Mouse (Mus musculus) layer of hippocampus, postnatal 36 days (tissue): ENCODE measurements around the gene Vmac. TPM values are rescaled to one million over a fixed set of nuclear protein-coding genes. Genes with fewer than 3 reads are reported as not detected.
A peak's percentile ranks its signal among the peaks of the same experiment; 100 is the strongest.

Experiments
- DNase-seq, 2 experiments: peaks; one replicate each; pipeline ENCODE4 v3.0.0; 2022
- total RNA-seq, 2 experiments: library from RNA; stranded (reverse); gene quantifications; 2 replicates each; pipeline ENCODE4 v1.2.3; 2021

The Vmac gene
- total RNA-seq, 2 experiments from 2014 or later: 10.4 to 14.2 TPM

DNA sequence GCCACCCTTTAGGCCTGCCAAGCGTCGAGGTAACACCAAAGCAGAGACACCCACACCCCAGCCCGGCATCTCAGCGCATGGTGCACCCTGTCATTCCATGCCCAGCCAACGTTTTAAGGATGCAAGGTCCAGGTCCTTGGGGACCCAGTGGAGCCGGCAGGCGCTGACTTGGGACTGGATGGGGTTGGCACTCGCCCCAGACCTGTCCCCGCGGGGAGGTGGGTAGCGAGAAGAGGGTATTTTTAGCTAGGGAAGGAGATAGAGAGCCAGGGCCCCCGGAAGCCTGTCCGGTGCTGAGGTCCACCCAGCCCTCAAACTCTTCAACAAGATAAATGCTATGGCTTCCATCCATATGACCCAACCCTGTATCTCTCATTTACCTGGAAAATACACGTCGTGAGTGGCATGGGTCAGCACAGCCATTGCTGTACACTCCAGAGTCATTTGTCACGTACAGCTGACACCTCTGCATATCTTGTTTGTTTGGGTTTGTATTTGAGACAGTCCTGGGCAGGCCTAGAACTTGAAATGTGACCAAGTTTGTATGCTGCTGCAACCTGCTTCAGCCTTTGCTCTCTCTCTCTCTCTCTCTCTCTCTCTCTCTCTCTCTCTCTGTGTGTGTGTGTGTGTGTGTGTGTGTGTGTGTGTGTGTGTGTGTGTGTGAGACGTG is 22.4 kb upstream of the Vmac start:
- no peak for DNase-seq

DNA sequence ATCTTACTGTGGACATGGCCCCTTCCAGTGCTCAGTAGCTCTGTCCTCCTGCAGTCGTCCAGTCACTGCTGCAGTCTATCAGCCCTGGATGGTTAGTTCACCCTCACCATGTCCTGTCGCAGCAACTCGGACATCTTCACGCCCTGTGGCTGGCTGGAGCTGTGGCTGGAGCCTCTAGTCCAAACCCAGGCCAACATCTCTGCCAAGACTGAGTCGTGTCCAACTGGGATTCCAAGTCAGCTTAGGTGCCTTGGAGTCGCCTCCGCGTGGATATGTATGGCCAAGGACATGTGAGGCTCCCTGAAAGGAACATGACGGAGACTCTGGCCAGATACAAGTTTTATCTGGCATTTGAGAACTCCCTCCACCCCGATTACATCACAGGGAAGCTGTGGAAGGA is 20.4 kb upstream of the Vmac start:
- DNase-seq: no peak

DNA sequence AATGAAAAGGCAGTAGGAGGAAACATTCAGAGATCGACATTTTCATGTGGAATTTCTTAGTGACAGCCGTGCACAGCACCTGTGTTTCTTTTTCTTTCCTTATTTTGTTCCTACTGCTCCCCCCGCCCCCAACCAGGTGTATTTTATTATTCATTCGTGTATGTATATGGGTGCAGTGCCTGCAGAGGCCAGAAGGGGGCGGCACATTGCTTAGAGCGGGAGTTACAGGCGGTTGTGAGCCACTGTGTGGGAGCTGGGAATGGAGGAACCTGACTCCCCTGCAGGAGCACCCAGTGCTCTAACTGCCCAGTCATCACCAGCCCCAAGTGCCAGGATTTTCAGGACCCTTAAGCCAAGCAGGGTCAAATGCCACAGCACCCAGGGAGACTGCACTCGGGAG is 18.7 kb upstream of the Vmac start:
- DNase-seq: no peak

DNA sequence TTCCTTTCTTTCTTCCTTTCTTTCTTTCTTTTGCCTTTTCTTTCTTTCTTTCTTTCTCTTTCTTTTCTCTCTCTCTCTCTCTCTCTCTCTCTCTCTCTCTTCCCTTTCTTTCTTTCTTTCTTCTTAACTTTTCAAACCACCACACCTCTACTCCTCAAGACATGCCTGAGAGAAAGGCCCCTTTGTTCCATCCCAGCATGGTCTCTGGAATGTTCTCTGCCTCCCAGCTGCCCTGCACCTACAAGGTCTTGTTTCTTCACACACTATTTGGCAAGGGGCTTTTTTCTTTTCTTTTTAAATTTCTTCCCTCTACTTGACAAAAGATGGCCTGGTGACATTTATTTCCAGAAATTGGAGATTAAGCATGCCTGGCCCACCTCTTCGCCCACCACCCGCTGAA is 11.8 kb upstream of the Vmac start:
- DNase-seq: no peak

DNA sequence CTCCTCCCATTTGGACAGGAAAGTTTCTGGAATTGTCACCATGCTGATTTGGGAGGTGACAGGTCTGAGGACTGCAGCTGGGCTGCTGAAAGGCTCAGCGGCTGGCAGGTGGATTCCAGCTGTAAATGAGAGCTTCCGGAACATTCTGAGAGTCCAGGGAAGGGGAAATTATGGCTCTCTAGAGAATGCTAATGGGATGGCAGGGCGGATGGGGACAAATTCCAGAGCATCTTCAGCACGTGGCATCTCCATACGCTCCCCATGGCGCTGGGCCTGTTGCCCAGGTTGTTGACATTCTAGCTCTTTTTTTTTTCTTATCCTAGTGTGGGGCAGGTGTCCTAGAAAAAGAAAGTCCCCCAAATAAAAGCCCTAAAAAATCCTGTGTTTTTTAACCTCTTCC is 11.3 kb upstream of the Vmac start:
- DNase-seq: no peak

DNA sequence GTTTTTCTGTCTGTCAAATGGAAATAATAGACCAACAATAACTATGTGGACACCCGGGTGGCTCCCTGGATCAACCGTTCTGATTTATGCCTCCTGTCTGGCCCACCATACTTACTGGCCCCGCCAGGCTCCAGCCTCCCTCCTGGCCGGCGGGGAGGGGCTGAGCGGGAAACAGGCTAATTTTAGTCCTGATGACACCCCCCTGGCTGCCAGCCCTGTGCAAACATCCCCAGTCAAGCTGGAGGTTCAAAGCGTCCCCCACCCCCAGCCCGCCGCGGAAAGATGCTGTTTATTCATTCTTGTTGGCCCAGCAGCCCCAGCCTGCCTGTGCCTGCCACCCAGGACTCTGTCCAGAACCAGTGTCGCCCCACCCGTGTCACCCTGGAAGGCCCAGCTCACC is 10.3 kb upstream of the Vmac start:
- DNase-seq: no peak

DNA sequence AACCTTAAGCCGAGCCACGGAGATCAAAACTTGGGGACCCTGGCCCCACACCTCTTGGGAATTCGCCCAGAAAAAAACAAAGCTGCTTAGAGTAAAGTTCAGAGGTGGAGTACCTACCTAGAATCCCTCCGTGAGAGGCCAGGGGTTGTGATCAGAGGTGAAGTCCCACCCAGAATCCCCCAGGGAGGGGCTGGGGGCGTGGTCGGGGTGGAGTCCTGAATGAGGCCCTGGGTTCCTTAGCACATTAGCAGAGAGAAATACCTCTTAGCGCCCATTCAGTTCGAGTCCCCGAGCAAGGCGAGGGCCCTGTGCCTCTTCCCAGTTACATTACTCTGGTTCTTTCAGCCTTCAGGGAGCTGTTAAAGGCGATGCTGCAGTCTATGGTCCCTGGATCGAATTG is 9.8 kb upstream of the Vmac start:
- no peak for DNase-seq

DNA sequence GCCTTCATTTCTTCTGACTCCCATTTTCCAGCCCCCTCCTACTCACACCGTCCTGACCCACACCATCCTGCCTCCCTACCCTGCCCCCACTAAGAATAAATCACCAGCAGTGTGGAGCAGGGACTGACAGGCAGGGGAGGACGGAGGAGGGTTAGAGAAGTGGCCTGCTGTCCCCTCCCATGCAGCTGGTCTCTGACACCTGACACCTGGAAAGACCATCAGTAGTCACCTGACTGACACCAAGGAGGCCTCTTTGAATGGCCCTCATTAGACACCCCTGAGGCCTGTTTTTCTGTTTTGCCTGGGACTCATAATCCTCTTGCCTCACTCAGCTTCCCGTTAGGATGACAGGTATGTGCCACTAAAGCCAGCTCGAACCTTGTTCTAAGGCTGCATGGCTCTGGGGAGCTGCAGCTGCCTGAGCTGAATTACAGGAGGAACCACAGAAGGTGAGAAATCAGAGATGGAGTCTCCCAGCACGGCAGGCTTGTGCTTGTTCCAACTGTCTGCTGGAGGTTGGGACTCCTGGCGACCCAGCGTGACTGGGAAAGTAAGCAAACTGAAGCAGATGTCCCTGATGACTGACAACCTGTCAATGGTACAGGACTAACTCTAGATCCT is 9.3 kb upstream of the Vmac start:
- no peak for DNase-seq

DNA sequence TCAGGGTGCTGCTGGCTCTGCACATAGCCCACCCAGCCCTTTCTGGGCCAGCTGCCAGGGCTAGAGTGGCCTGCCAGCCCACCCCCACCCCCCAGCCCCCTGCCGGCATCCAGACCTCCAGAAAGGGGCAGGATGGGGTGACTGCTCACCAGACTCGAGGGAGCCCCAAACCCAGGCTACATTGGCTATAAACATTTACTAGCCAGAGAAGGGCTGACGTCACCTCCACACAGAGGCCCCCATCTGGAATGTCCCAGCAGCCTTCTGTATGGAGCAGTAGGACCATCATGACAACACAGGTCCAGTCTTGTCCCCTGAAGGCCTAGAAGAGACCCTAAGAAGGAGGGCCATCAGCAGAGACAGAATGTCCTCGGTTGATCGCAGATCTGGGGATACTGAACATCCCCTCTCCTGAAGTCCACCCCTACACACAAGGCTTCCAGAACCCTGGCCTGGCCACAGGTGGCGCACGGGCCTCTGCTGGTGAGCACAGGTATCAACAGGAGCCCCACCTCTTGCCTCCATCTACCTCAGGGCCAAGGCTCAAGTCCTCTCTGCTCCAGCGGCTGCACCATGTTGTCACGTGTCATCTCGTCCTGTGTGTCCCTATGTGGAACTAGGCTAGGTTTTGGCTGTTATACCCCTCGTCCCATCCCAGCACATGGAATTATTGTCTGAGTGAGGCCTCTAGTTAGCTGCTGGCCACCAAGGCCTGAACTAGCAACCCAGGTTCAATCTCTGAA is 5.8 kb upstream of the Vmac start:
- no peak for DNase-seq

DNA sequence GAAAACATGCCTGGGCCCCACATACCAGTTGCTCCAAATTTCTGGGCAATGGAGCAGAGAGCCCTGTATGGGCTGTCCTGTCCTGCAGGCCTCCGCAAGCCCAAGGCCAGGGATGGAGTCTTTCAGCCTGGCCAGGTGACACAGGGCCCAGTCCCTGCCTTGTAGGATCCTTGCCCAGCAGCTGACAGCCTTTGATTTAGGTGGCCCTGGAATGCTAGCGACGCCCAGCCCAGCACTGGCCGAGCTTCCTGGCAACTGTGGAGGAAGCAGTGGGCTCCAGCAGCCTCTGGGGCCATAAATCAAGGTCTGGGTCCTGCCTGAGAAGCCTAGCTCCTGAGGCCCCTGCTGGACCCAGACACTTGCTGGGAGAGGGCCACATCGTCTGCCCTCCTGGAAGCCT is 4.6 kb upstream of the Vmac start:
- DNase-seq: no peak

DNA sequence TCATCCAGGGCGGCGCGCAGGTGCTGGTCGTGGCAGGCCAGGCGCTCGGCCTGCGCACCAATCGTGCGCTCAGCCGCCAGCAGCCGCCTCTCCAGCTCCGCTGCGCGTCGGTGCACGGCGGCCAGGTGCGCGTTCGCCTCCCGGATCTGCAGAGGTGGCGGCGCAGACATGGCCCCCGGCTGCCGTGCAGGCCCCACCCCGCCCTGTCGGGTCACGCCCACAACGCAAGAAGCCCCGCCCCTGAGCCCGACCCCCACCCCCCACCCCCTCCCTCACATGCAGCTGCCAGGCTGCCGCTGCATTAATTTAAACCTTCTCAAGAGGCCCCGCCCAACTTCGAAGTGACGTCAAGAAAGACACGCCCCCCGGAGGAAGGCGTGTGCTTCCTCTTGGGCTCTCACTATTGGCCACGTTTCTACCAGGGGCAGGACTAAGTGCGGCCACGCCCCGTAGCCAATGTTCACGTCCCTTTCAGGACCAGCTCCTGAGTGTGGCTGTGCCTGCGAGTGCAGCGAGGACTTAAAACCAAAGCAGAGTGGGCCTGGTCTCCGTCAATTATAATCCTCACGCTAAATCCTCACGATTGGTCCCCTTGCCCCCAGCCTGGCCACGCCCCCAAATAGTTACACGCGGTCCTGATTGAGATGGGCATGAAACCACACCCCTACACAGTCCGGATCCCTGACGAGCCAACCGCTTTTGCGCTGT is 1.0 kb downstream of the Vmac start:
- DNase-seq: peak; percentile 95 to 97

DNA sequence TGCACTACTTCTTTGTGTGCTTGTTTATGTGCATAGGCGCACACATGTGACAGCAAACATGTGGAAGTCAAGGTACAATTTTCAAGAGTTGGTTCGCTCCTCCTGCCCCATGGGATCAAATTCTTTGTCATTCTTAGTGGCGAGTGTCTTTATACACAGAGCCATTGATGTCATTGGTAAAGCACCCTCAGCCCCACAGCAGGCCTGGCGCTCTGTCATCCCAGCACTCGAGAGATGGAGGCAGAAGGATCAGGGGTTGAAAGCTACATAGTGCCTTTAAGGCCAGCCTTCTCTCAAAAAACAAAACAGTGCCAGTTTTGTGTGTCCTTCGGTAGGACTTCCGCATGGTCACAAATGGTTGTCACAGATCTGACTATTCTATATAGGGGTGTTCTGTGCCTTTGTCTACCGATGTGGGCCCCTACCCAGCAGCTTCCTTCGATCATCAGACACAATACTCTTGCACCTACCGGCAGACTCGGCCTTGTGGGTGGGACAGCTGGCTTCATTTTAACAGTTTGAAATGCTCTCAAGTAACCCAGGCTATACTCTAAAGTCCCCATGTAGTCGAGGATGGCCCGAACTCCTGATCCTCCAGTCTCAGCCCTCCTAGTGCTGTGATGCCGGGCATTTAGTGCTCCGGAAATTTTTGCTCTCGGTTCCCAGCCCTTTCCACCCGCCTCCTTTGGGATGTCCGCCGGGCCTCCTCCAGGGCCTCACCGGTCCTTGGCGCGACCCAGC is 1.7 kb downstream of the Vmac start:
- no peak for DNase-seq

DNA sequence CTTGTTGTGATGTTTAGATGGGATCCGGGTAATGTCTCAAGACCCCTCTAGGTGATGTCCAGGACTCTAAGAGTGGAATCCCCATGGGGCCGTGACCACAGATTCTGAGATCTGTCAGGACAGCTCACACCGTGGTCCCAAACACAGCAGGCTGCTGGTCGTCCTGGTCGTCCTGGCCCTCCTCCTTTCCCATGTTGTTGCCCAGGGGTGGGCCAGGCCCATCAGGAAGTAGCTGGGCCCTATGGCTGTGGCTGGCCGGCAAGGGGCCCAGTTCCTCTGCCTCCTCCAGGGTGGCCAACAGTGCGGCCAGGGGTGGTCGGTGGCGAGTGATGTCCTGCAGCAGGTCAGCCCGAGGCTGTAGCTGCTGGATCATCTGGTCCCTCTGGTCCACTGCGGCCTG is 2.5 kb downstream of the Vmac start:
- no peak for DNase-seq

DNA sequence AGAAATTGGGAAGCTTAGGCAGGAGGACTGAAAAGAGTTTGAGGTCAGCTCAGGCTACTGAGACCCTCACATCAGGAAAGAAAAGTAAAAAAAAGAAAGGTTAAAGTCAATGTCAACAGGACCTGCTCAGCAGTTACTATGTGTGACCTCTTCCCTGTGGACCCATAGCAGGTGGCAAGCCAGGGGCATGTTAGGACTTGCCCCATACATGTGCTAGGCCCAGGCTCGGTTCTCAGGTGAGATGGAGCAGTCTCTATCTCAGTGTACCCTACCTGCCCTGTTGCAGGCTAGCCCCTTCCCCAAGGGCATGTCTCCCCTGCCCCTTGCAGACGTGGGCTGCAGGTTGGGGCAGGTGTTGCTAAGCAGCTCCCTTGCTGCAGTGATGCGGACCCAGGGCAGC is 8.1 kb downstream of the Vmac start:
- DNase-seq: no peak

DNA sequence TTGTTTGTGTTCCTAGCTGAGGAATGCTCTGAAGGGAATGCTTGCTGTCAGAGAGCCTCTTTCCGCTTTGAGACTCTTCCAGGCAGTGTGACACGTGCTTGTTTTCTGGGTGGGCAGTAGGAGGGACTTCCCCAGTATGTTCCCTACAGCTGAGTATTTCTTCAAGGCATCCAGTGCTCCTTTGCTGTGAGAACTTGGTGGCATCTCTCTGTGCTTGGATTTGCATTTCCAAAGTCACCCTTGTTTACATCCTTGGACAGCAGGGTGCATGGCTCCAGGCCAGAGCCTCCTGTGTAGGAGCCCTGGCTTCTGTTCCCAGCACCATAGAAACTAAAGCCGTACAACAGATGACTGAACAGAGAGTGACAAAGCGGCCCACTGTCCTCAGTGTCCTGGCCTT is 9.1 kb downstream of the Vmac start:
- DNase-seq: no peak

DNA sequence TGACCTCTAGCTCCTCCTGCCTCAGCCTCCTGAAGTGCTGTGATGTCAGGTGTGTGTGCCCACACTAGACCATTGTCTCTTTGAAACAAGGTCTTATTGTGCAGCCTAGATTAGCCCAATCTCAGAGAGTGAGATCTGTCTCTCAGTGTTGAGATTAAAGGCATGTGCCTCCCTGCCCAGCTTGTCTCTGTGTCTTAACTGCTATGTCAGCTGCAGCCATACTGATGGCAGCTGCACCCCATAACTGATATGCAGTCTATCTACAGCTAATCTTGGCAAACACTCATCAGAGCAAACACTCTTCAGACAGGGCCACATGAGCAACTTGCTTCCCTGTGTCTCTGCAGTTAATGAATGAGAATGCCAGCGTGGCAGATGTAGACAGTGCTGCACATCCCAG is 11.3 kb downstream of the Vmac start:
- DNase-seq: no peak

DNA sequence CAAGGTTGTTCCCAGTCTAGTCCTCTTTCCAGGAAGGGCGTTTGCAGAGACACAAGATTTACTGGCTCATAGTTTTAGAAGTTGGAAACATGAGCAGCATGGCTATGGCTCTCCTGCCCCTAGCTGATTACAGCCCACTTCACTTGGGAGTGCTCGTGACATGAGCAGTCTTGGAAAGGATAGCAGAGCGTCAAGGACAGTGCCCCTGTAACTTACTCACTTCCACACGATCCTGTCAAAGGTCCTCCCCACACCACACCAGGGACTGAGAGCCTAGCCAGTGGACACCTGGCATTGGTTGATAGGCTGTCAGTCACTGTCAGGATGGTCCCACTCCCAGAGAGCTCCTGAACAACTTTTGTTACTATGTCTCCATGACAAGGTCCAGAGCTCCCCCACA is 14.8 kb downstream of the Vmac start:
- no peak for DNase-seq

DNA sequence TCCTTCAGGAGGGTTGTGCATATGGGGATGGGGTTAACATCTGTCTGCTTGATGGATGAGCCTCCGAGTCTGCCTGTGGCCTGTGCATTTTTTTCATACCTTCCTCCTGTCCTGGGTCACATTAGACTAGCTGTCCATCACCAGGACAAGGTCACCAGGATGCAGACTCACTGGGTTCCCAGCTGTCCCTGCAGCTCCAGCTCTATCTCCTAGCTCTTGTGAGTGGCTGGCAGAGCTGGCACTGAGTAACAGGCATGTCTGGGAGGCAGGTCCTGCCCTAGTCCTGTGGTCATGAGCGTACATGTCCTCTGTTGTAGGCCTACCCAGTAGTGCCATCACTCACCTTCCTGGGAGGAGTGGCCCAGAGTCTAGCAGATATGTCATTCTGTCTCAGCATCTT is 17.4 kb downstream of the Vmac start:
- DNase-seq: no peak

DNA sequence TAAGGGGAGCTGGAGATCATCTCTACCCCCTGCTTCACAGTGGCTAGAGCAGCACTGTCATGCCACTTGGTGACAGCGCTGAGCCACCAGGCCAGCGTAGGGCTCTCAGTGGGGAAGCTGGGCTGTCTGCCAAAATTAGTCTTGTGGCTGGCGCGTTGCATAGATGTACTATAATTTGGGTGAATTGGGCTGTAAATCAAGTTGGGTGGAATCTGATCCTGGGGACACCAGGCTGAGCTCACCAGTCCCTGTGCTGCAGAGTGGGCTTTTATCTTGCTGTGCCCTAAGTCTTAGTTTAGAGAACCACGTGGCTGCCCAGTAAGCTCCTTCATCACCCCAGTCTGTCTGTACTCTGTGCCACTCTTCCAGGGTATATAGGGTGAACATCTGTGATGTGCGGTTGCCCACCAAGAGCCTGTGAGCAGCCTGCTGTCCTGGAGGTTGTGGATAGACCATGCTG is 23.9 kb downstream of the Vmac start:
- peak; percentile 66 to 67 for DNase-seq

DNA sequence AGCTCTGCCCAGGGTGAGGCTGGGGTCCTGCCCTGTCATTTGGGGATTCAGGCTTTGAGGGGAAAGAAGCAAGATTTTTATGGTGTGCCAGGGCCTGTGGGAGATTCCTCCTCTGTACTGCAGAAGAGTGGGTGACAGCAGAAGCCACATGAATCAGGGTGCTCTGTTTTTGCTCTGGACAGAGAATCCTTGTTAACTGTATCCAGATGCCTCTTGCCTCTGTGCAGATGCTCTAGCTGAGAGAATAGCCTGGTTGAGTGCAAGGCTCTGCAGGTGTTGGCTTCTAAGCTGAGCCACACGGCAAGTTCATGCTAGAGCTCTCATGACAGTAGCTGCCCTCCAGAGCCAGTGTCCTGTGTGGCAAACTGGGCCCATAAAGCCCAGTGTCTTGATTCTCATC is 24.4 kb downstream of the Vmac start:
- DNase-seq: no peak

DNA sequence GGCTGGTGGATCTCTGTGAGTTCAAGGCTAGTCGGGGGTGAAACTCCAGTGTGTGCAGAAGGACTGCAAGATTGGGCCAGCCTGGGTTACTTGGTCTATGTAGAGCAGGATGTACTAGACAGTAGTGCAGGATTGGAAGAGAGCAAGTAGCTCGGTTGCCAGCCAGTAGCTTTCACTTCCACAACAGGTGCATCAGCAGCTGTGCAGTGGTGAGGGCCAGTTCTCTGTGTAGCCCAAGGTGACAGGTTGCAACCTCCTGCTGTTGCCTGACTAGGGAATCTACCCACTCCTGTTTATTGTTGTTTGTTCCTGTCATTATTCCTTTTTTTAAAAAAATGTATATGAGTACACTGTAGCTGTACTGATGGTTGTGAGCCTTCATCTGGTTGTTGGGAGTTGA is 29.1 kb downstream of the Vmac start:
- no peak for DNase-seq

DNA sequence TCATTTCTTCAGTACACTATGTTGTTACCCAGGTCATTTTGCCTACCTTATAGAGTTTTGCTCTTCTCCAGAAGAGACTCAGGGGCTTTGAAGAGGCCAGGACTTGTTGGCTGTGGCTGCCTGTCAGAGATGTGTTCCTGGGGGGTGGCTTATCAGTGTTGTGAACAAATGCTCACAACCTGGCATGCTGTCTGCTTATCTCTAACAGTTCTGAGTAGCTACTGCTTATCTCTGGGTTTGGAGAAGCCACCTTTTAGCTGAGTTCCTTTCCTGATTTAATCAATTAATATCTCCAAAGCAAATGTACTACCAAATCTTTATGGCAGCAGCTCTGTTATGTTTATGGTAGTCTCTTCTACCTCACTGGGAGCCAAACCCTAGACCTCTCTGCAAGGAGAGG is 29.8 kb downstream of the Vmac start:
- DNase-seq: no peak

DNA sequence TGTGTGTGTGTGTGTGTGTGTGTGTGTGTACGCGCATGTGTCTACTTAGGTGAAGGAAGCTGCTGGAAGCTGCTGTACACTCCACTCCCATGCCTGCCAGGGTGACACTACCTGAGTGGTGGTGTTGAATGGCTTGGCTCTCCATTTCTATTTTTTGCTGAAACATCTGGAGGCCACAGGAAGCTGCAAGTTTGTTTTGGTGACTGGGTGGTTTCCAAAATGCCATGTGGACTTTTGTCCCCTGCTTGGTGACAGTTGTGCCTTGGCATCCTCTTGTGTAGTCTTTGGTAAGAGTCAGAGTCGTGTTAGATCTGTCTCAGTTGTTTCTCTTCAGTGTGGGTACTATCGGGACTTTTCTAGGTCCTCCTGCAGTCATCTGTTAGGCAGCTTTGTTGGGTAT is 31.0 kb downstream of the Vmac start:
- no peak for DNase-seq
